Mouse (Mus musculus) megakaryocyte, embryonic 14.5 days (primary cell): Measurements from ENCODE around the gene Sec22c. TPM values are rescaled to one million over a fixed set of nuclear protein-coding genes. Genes with fewer than 3 reads are reported as not detected.

Source experiments
- H3K27me3 ChIP-seq: replicated peaks from 2 replicates; pipeline ENCODE3; 2012; ENCODE audit warnings: inconsistent platforms
- H3K36me3 ChIP-seq: replicated peaks from 2 replicates; pipeline ENCODE3; 2012; ENCODE audit warnings: low read length, inconsistent platforms, mixed read lengths
- H3K4me1 ChIP-seq: 2 replicates; pipeline ENCODE4 v1.6.1; 2012; ENCODE audit warnings: inconsistent platforms
- H3K4me3 ChIP-seq: replicated peaks from 2 replicates; pipeline ENCODE3; 2012; ENCODE audit warnings: moderate library complexity, mild to moderate bottlenecking, inconsistent platforms
- H3K9me3 ChIP-seq: 2 replicates; pipeline ENCODE4 v1.6.1; 2012; ENCODE audit warnings: inconsistent platforms
- FLI1 ChIP-seq: IDR thresholded peaks from 2 replicates; pipeline ENCODE4 v1.6.1; 2012; ENCODE audit warnings: low read length, inconsistent platforms, mixed read lengths
- GATA1 ChIP-seq: IDR thresholded peaks from 3 replicates; pipeline ENCODE4 v1.6.1; 2012; ENCODE audit warnings: mixed read lengths, low read length, inconsistent platforms, borderline replicate concordance
- polyA plus RNA-seq: library from polyadenylated mRNA; stranded (reverse); fragments of >175 nt; gene quantifications from 2 replicates; pipeline ENCODE4 v1.2.3, GENCODE M21; 2012; ENCODE audit warnings: low replicate concordance; ENCODE audit not compliant: insufficient read depth

Gene Sec22c
- polyA plus RNA-seq, 1 experiment, result 2.4 TPM

DNA sequence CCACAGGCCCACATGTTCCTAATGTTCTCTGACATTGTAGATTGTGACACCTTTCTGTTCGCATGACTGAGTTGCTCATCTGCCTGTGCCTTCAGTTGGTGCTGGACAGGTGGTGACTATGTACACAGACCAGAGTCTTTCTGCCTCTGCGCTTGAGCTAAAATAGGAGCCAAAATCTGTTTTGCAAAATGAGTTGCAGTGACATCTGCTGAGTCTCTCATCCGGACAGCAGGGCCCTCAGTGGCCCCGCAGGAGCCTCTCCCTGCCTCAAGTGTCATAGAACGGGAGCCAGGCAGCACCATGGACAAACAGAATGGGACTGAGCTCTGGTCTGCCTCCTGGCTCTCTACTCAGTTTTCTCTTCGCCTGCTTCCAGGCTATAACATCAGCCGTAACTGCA, 45.5 kb downstream of the Sec22c start:
- no peaks in the 10 kb centered on the region for H3K9me3 ChIP-seq
- H3K4me3 ChIP-seq, result no peak overlapping the region
- no peaks in the 10 kb centered on the region for H3K4me1 ChIP-seq
- peaks cover 94% of the 10 kb centered on the region for H3K27me3 ChIP-seq
- H3K36me3 ChIP-seq, result no peaks in the 10 kb centered on the region
- TF ChIP-seq FLI1 (no peak), GATA1 (no peak)

GRCm38 (mm10) chr9:121658248-121658647, 47.0 kb downstream of the Sec22c start:
- H3K27me3 ChIP-seq, result peaks cover 95% of the 10 kb centered on the region
- H3K9me3 ChIP-seq, result no peaks in the 10 kb centered on the region
- TF ChIP-seq FLI1 (no peak), GATA1 (no peak)
- no peaks in the 10 kb centered on the region for H3K36me3 ChIP-seq
- H3K4me1 ChIP-seq, result no peaks in the 10 kb centered on the region
- no peak overlapping the region for H3K4me3 ChIP-seq

- Histone ChIP-seq H3K9me3 (no peaks in the 10 kb centered on the region), H3K4me3 (no peak overlapping the region), H3K27me3 (peaks cover 95% of the 10 kb centered on the region), H3K36me3 (no peaks in the 10 kb centered on the region), H3K4me1 (no peaks in the 10 kb centered on the region)
- no peak for TF ChIP-seq FLI1
- no peak for TF ChIP-seq GATA1
Measured at GRCm38 (mm10) chr9:121657143-121657542, 48.1 kb downstream of the Sec22c start.

GRCm38 (mm10) chr9:121656322-121656721, 49.0 kb downstream of the Sec22c start:
- no peak for TF ChIP-seq GATA1
- TF ChIP-seq FLI1, result no peak
- Histone ChIP-seq H3K9me3 (no peaks in the 10 kb centered on the region), H3K27me3 (peaks cover 95% of the 10 kb centered on the region), H3K4me1 (no peaks in the 10 kb centered on the region), H3K4me3 (no peak overlapping the region), H3K36me3 (no peaks in the 10 kb centered on the region)

- Histone ChIP-seq H3K36me3 (no peaks in the 10 kb centered on the region), H3K27me3 (peaks cover 90% of the 10 kb centered on the region), H3K4me3 (no peak overlapping the region), H3K4me1 (no peaks in the 10 kb centered on the region), H3K9me3 (no peaks in the 10 kb centered on the region)
- no peak for TF ChIP-seq GATA1
- no peak for TF ChIP-seq FLI1
Measured at GRCm38 (mm10) chr9:121653668-121654067, 51.6 kb downstream of the Sec22c start.

DNA sequence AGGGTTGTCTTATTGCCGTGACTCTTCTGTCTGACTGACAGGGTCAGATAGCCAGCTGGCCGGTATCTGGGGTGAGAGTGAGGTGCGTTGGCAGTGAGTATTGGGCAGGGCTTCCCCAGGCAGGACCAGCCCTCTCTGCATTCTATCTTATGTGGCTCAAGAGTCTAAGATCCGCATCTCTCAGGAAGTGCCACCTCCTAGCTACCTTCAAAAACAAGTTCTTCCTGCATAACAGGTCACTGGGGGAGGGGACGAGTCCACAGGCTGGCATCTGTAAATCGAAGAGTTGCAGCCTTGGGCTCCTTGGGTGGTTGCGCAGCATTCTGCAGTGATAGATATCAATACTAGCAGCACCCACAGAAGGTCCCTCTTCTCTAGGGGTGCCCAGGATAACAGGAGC, 58.3 kb downstream of the Sec22c start:
- peaks cover 85% of the 10 kb centered on the region for H3K27me3 ChIP-seq
- H3K4me3 ChIP-seq, result no peak overlapping the region

DNA sequence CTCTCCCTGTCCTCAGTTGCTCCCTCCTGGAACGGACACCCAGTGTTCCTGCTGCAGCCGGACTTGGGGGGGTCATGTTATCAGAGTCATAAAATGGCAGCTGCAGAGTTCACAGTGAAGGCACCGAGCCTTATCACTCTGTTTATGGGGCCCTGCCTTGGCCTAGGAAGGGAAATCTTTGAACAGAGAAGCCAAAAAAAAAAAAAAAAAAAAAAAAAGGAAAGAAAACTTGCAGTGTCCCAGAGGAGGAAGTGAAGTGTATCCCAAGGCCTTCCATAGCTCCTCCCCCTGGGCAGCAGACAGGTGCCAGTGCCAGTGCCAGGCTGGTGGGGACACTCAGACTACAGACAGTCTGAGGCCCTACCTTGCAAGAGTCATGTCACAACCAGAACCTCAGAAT, 60.4 kb downstream of the Sec22c start:
- Histone ChIP-seq H3K36me3 (no peaks in the 10 kb centered on the region), H3K4me3 (no peak overlapping the region), H3K27me3 (peaks cover 90% of the 10 kb centered on the region), H3K9me3 (no peaks in the 10 kb centered on the region; the same call in 1 of the 2 replicates), H3K4me1 (peaks cover 24% of the 10 kb centered on the region)
- TF ChIP-seq FLI1 (no peak), GATA1 (no peak)

More for the DNA sequence above, 58.3 kb downstream of the Sec22c start:
- H3K4me1 ChIP-seq, result peaks cover 13% of the 10 kb centered on the region
- no peak for TF ChIP-seq FLI1
- TF ChIP-seq GATA1, result no peak
- H3K9me3 ChIP-seq, result no peaks in the 10 kb centered on the region; the same call in 1 of the 2 replicates
- H3K36me3 ChIP-seq, result no peaks in the 10 kb centered on the region

- Histone ChIP-seq H3K27me3 (peaks cover 93% of the 10 kb centered on the region), H3K4me1 (peaks cover 24% of the 10 kb centered on the region), H3K36me3 (no peaks in the 10 kb centered on the region), H3K9me3 (no peaks in the 10 kb centered on the region), H3K4me3 (peak within 1 kb of the TSS; percentile 84)
- TF ChIP-seq FLI1, result no peak
- no peak for TF ChIP-seq GATA1
Measured at GRCm38 (mm10) chr9:121642401-121643181, 62.7 kb downstream of the Sec22c start, which contains the start of gene Vipr1. Gene Vipr1, plus strand, starts transcription at chr9:121642716.

DNA sequence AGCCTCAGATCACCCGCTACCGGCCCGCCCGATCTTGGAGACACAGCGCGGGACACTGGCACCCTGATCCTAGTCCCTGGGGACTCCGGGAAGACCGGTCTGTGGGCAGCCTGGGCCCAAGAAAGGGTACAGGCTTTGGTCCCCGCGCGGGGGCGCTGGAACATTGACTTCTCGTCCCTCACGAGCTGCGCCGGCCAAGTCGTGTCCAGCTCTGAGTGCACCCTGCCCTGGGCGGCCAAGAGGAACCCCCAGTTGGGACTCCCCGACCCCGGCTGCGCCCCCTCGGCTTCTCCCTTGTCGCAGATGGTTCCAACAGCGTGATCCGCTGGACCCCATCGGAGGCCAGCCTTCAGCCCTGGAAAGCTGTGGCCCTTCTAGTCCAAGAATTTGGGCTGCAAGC, 63.3 kb downstream of the Sec22c start, which contains the start of gene Lyzl4:
Gene Lyzl4 (minus strand): TSS at position 96 of the 400 bp plus-strand sequence.
- H3K4me3 ChIP-seq, result peak within 1 kb of the TSS; percentile 84
- TF ChIP-seq GATA1 (no peak), FLI1 (no peak)
- peaks cover 90% of the 10 kb centered on the region for H3K27me3 ChIP-seq
- no peaks in the 10 kb centered on the region for H3K9me3 ChIP-seq
- H3K36me3 ChIP-seq, result no peaks in the 10 kb centered on the region
- peaks cover 24% of the 10 kb centered on the region for H3K4me1 ChIP-seq

DNA sequence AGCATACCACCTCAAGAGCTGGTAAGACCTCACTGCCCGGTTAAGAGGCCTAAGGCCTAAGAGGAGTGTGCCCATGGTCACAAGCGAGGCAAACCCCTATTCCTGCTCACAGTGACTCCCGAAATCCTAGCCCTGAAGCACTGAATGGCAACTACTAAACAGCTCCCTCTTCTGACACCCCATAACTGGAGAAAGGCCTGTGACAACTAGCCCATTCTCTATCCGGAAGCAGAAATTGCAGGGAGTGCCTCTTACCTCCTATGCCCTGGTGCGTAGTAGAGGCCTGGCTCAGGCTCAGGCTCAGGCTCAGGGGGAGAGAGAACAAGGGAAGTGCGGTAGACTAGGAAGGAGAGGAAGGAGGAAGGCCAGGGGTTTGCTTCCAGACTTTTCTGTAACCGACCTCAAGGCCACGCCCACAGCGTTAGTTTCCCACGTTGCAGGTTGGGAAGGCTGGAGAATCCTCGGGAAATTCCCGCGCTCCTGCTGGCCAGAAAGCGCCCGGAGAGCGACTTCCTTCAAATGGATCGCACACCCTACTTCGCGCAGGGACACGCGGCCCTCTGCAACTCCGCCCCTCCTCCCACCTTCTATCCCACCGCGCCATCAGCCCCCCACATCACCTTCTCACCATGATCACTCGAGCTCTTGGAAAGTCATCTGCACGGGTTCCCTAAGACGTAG, 63.9 kb downstream of the Sec22c start:
- H3K4me1 ChIP-seq, result peaks cover 27% of the 10 kb centered on the region
- no peak for TF ChIP-seq GATA1
- TF ChIP-seq FLI1, result no peak
- no peaks in the 10 kb centered on the region for H3K36me3 ChIP-seq
- H3K9me3 ChIP-seq, result no peaks in the 10 kb centered on the region
- peaks cover 91% of the 10 kb centered on the region for H3K27me3 ChIP-seq
- peak overlapping the region; percentile 84 for H3K4me3 ChIP-seq
